In the genomic region with DNA sequence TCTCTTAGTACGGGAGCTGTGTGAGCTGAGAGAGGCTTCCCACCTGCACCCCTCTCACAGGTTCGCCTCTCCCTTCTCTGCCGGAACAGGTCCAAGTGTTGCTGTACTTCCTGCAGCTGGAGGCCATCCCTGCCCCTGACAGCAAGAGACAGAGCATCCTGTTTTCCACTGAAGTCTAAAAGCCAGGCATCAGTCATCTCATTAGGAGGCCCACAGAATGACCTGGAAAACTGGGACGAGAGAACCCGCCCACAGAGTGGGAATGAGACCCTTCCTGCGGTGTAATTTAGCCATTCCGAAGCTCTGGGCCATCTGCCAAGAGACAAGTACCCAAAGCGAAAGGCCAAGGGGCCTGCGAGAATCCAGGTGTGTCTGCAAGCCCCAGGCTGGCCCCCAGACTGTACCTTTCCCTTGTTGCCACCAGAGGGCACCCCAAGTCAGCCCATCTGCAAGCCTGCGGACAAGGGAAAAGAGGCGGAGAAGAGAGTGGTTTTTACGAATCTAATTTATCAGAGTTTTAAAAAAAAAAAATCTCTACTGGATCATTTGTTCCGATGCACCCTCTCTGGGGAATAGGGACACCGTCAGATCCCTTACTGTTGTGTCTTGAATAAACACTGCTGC, we compare ENCODE assay signal across 8 mouse cellular contexts. TPM values are rescaled to one million over a fixed set of nuclear protein-coding genes. Genes with fewer than 3 reads are reported as not detected.
DNase-seq lines count a peak whose midpoint lies in the region; ATAC-seq and TF ChIP-seq lines count a peak whose summit lies in the region.

No protein-coding gene starts in this region.

- H3K36me3 ChIP-seq in kidney, embryonic 14.5 days (ENCODE audit: control insufficient read depth, insufficient read depth, low read length) = peaks cover 55% of the 10 kb centered on the region
- peaks cover 18% of the 10 kb centered on the region; the same call in 1 of the 2 replicates for H3K36me3 ChIP-seq in liver, adult 2 months (ENCODE audit: control insufficient read depth, insufficient read depth, low read length)
- peaks cover 39% of the 10 kb centered on the region for H3K36me3 ChIP-seq in stomach, embryonic 14.5 days (ENCODE audit: control insufficient read depth, insufficient read depth, low read length)

- H3K4me3 ChIP-seq in kidney, embryonic 14.5 days (ENCODE audit: low read length) = no peak overlapping the region
- H3K4me3 ChIP-seq in liver, adult 2 months (ENCODE audit: insufficient read depth, low read depth, low read length) = no peak overlapping the region
- no peak overlapping the region for H3K4me3 ChIP-seq in stomach, embryonic 14.5 days (ENCODE audit: low read depth, low read length)

- no peak overlapping the region for H3K4me2 ChIP-seq in kidney, embryonic 14.5 days (replicated peaks; ENCODE audit: low read depth, low read length)
- H3K4me2 ChIP-seq in stomach, embryonic 14.5 days (replicated peaks; ENCODE audit: low read depth, low read length) = no peak overlapping the region

- no peaks in the 10 kb centered on the region for H3K9me3 ChIP-seq in kidney, embryonic 14.5 days (ENCODE audit: control insufficient read depth, low read length)
- no peaks in the 10 kb centered on the region for H3K9me3 ChIP-seq in stomach, embryonic 14.5 days (ENCODE audit: control insufficient read depth, low read depth, low read length)

- TF ChIP-seq POLR2A in liver, adult 2 months (IDR thresholded peaks at IDR 0.05; ENCODE audit: extremely low read depth, insufficient read depth, low read length) = no peak

- H3K79me2 ChIP-seq in liver, adult 2 months (ENCODE audit: control insufficient read depth, insufficient read depth, low read length) = no peaks in the 10 kb centered on the region

- H3K4me1 ChIP-seq in kidney, embryonic 14.5 days (ENCODE audit: control insufficient read depth, insufficient read depth, low read length) = no peaks in the 10 kb centered on the region
- no peaks in the 10 kb centered on the region for H3K4me1 ChIP-seq in liver, adult 2 months (ENCODE audit: control insufficient read depth, insufficient read depth, low read length)
- H3K4me1 ChIP-seq in stomach, embryonic 14.5 days (ENCODE audit: control insufficient read depth, insufficient read depth, low read length) = no peaks in the 10 kb centered on the region

- peak; percentile 31 for DNase-seq in 3134 (ENCODE audit: extremely low read depth, insufficient read length, low spot score)
- DNase-seq in gastrocnemius, postnatal 25 days = peak; percentile 57
- peak; percentile 29 for DNase-seq in liver, adult 2 months (ENCODE audit: extremely low read depth, low read depth, low spot score)
- peak; percentile 67 for DNase-seq in neural tube, embryonic 10.5 days (ENCODE audit: extremely low spot score, low spot score)

- no peak overlapping the region for H3K9ac ChIP-seq in kidney, embryonic 14.5 days (ENCODE audit: low read depth, low read length)
- no peak overlapping the region for H3K9ac ChIP-seq in liver, adult 2 months (ENCODE audit: low read depth, low read length)
- H3K9ac ChIP-seq in stomach, embryonic 14.5 days (replicated peaks; ENCODE audit: low read depth, low read length) = no peak overlapping the region

- TF ChIP-seq CTCF in liver, adult 2 months (IDR thresholded peaks at IDR 0.05; ENCODE audit: low read depth, low read length) = peak; percentile 93

- WGBS in kidney, embryonic 14.5 days = 27% methylated on average over 14 of the region's 14 CpGs
- 48% methylated on average over 14 of the region's 14 CpGs for WGBS in liver, adult 2 months
- 18% methylated on average over 14 of the region's 14 CpGs for WGBS in stomach, embryonic 14.5 days

- peak; percentile 88 for ATAC-seq in activated CD4-positive, CD25-positive, alpha-beta regulatory T cell, adult 4 months
- ATAC-seq in common myeloid progenitor, adult 5-6 weeks (replicated peaks; ENCODE audit: low read depth, poor library complexity, severe bottlenecking) = peak; percentile 79
- peak; percentile 50; the same call in 1 of the 2 replicates for ATAC-seq in kidney, embryonic 14.5 days (ENCODE audit: low FRiP score, low TSS enrichment)
- peak; percentile 57; the same call in 1 of the 2 replicates for ATAC-seq in stomach, embryonic 14.5 days (ENCODE audit: insufficient number of reproducible peaks, insufficient read depth, low FRiP score, low read depth)

- no peak overlapping the region for H3K27ac ChIP-seq in kidney, embryonic 14.5 days (ENCODE audit: low read depth, low read length)
- H3K27ac ChIP-seq in liver, adult 2 months (replicated peaks; ENCODE audit: insufficient read depth, low read depth, low read length) = no peak overlapping the region
- H3K27ac ChIP-seq in stomach, embryonic 14.5 days (ENCODE audit: low read length) = no peak overlapping the region

- H3K27me3 ChIP-seq in kidney, embryonic 14.5 days (ENCODE audit: control insufficient read depth, insufficient read depth, low read length) = no peaks in the 10 kb centered on the region
- no peaks in the 10 kb centered on the region for H3K27me3 ChIP-seq in liver, adult 2 months (ENCODE audit: control insufficient read depth, insufficient read depth, low read length)
- H3K27me3 ChIP-seq in stomach, embryonic 14.5 days (ENCODE audit: control insufficient read depth, insufficient read depth, low read length) = no peaks in the 10 kb centered on the region

RNA-seq across cellular contexts. Expression of a gene that starts 29.6 kb away (rescaled TPM):
- polyA plus RNA-seq in activated CD4-positive, CD25-positive, alpha-beta regulatory T cell, adult 4 months (2017; shearing (Covaris generic)) = 10 to 100 TPM; 10.4 to 14.0 TPM
- 51.6 and 62.9 TPM in 2 replicates for total RNA-seq in common myeloid progenitor, adult 5-6 weeks (2017)
- total RNA-seq in gastrocnemius, postnatal 25 days (2021) = 10 to 100 TPM; 31.2 to 33.5 TPM
- polyA plus RNA-seq in kidney, embryonic 14.5 days (2014; fragmentation: Nextera tagmentation; extraction: Ambion mirVana) = 17.2 and 27.6 TPM in 2 replicates
- 10.3 and 10.8 TPM in 2 replicates for total RNA-seq in liver, adult 2 months (2014; rRNA removed)
- 5.2 and 5.3 TPM in 2 replicates for polyA plus RNA-seq in liver, adult 2 months (2012; rRNA removed)
- 32.5 and 32.7 TPM in 2 replicates for polyA plus RNA-seq in stomach, embryonic 14.5 days (2014; fragmentation: Nextera tagmentation; extraction: Ambion mirVana)
